Mouse (Mus musculus) megakaryocyte, adult 5-6 weeks (primary cell): Measurements from ENCODE around the gene Crisp1. TPM values are rescaled to one million over a fixed set of nuclear protein-coding genes. Genes with fewer than 3 reads are reported as not detected.

Source experiments
- ATAC-seq: 2 replicates; pipeline ENCODE4 v1.8.0; 2016; ENCODE audit warnings: mild to moderate bottlenecking, inconsistent platforms; ENCODE audit not compliant: poor library complexity, severe bottlenecking
- total RNA-seq, 2 experiments: library from RNA; stranded (forward) in 1 of 2; stranded (reverse) in 1 of 2; fragments of 153-499, 151-499 nt in 1 of 2; fragments of 221-1000, 200-1000 nt in 1 of 2; gene quantifications; 2 replicates each; pipeline versions ENCODE4 v1.2.3 to v1.2.4; 2015 to 2017

Gene Crisp1
- not detected in 2 replicates for total RNA-seq (2015)
- not detected in 2 replicates for total RNA-seq (2017)

DNA sequence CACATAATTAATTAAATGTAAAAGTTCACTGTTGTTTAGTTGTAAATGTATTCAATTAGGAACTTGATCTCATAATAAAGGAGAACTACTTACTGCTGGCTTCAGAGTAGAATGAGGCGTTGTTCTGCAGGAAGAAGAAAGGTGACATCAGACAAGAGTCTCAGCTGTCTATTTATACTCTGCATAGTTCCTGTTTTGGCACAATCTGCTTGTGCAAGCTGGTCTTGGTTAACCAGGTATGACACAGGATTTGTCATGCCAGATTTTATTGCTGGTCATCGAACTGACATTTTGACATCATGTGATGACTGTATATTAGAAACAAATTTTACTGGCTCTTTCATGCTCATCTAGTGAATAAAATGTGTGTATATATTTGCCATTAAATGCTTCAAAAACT lies at the start of gene Crisp1:
Crisp1 (minus strand) TSS at position 146 of the 400 bp plus-strand sequence.
- ATAC-seq: no peak

GRCm38 (mm10) chr17:40342497-40343009 lies 23.5 kb upstream of the Crisp1 start:
- no peak for ATAC-seq

DNA sequence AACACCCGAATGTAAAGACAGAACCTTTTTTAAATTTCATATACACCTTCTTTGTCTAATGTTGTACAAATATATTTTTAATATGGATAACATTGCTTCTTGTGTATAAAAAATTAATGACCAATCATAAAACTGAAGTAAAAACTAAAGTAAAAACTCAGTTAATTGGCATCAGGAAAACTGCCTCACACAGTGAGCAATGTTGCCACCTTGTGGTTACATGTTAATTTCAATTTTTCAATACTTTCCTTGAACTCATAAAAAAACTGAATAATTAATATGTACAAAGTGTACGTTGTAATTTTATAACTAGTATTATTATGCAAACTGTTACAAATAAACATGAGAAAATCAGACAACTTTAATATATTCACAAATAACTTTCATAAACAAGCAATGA lies 33.6 kb downstream of the Crisp1 start:
- ATAC-seq: no peak

- ATAC-seq: no peak
These were observed 43.5 kb downstream of the Crisp1 start for GRCm38 (mm10) chr17:40275519-40275918.

DNA sequence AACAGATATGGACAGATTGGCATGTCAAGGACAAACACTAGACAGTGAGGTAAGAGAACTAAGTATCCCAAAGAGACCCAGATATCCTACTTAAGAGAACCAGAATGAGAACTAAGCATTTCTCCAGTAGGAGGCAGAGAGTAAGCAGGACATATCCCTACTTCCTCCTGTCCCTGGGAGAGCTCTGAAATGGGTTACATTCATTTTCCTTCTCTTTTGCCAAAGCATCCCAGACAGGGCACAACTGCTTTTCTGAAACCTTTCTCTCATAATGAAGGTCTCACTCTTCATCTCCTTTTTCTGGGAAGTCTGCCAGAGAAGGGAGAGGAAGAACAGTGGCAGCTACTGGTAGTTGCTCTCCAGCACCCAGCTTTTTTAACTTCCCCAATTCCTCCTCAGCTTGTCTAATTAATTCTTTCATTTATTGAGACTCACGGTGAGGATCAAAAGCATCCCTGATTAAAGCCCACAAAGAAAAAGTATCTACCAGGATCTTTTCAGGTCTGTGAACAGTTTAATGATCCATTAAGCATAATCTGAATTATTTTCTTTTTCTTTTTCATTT lies 44.0 kb downstream of the Crisp1 start:
- no peak for ATAC-seq

DNA sequence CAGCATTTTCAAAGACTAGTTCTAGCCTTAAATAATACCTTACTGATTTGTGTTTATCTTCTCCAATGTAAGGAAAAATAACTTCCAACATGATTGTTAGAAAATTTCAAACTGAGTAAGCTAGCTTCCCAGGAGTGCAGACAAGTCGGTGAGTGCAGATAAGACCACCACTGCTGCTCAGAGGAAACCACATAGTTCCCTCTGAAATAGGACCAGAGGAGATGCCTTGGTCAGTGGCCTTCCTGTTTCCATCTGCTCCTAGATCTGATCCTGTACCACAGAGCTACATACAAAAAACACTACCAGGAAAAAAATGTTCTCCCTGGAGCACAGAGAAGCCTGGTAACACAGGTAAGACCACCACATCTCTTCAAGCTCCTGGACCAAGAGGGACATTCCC lies 66.5 kb downstream of the Crisp1 start:
- ATAC-seq: no peak

Other genes with a start within 250 kb of the Crisp1 start
- not detected in 2 replicates for gene AC192777.2, start 223.8 kb downstream of the Crisp1 start, total RNA-seq (2015)
- gene AC192777.2, start 223.8 kb downstream of the Crisp1 start, total RNA-seq (2017): not detected in 2 replicates
- not detected in 2 replicates for gene Pgk2, start 110.6 kb downstream of the Crisp1 start, total RNA-seq (2015)
- gene Pgk2, start 110.6 kb downstream of the Crisp1 start, total RNA-seq (2017): not detected in 2 replicates
- gene Crisp3, start 76.9 kb downstream of the Crisp1 start, total RNA-seq (2015): not detected in 2 replicates
- not detected in 2 replicates for gene Crisp3, start 76.9 kb downstream of the Crisp1 start, total RNA-seq (2017)
- not detected in 2 replicates for gene Esp8, start 200.8 kb upstream of the Crisp1 start, total RNA-seq (2015)
- gene Esp8, start 200.8 kb upstream of the Crisp1 start, total RNA-seq (2017): not detected in 2 replicates
- not detected in 2 replicates for gene Esp6, start 242.3 kb upstream of the Crisp1 start, total RNA-seq (2015)
- gene Esp6, start 242.3 kb upstream of the Crisp1 start, total RNA-seq (2017): not detected in 2 replicates